Mouse (Mus musculus) thymus, adult 18-20 months (tissue): ENCODE measurements around the gene 1700017N19Rik.
"Not testable (repeated sequence)": the region's sequence is repeated elsewhere in the genome, so short reads cannot be mapped to it uniquely, and the experiment has no call there.

Experiments
- DNase-seq, 2 experiments: peaks; one replicate each; pipeline ENCODE4 v3.0.0; 2022; ENCODE audit warnings: mixed read lengths in 2 of 2

The 1700017N19Rik gene

DNA sequence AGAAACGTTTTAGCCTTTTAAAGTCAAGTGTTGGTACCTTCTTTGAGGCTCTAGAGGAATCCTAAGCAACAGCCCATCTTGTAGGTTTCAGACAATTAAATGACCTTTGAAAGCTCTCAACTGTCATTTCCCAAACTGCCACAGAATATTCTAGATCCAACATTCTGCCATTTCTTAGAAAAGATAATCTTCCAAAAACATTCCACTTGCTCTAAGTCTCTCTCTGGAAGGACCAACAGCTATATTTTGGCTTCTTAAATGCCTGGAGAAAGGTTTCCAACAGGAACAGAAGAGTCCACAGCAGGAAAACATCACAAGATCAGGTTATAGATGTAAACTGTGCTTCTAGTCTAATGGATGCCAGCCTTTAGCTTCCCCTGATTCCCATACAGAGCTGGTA lies at the start of gene 1700017N19Rik, which contains the start of gene 4930430F08Rik:
Gene 1700017N19Rik, plus strand, starts transcription at position 162 of the 400 bp plus-strand sequence.
Gene 4930430F08Rik, minus strand, starts transcription at position 101 of the 400 bp plus-strand sequence.
- no peak for DNase-seq

DNA sequence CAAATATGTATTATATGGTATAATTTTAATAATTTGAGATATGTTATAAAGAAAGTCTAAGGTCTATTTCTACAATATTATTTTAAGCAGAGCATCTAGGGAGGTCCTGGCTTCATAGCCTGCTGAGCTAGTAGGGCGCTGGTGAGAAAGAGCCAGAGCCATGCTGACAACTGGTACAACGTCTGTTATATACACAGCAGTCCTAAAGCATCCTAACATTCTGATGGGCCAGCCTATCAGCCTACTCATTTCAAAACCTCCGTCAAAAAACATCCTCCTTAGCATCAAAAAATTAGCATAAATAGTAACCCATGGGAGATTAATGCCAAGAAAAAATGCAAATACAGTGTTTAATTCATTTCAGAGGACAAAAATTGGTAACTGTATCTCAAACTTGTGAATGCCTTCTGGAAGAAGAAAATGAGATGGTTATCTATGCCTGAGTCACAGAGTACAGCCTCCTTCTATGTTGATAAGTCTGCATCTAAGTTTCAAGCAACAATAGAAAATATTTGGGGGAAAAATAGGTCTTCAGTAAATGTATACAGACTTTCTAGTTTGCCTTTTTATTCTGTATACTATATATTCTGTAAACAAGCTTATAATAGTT lies 33.6 kb upstream of the 1700017N19Rik start:
- no peak for DNase-seq

DNA sequence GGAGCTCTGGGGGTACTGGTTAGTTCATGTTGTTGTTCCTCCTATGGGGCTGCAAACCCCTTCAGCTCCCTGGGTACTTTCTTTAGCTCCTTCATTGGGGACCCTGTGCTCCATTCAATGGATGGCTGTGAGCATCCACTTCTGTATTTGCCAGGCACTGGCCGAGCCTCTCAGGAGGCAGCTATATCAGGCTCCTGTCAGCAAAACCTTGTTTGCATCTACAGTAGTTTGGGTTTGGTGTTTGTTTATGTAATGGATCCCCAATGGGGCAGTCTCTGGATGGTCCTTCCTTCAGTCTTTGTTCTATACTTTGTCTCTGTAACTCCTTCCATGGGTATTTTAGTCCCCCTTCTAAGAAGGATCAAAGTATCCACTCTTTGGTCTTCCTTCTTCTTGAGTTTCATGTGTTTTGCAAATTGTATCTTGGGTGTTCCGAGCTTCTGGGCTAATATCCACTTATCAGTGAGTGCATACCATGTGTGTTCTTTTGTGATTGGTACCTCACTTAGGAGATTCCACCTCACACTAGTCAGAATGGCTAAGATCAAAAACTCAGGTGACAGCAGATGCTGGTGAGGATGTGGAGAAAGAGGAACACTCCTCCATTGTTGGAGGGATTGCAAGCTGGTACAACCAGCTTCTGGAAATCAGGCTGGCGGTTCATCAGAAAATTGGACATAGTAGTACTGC lies 29.9 kb upstream of the 1700017N19Rik start:
- DNase-seq = not testable (repeated sequence)

DNA sequence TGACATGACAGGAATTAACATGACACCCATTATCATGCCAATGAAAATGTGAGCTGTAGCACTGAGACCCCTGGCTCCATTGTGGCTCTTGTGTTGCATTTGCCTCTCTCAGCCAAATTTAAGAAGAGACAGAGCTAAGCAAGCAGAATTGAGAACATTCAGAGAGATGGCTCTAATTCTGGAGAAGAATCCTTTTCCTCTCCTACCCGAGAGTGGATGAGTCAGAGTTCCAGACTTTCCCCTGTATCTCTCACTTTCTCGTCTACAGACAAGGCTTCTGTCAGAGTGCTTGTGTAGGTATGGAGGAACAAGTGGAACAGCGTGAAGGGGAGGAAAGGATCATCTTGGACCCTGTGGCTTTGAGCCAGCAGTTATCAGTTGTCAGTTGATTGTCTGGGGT lies 26.2 kb upstream of the 1700017N19Rik start:
- no peak for DNase-seq

DNA sequence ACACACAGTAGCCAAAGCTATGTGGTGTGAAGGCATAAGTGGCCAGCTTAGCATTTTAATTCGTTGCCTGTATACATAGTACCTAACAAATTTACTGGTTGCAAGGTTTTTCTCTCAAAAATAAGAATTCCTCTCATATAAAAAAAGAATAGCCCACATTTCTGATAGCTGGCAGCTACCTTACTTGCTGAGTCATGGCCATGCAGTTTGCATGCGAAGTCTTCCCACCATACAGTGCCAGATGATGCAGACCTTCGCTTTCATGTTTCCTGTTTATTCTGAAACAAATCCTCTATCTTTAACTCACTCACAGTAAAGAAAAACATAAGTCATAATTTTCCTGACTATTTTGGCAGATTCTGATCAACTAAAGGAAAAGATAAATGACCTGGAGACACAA lies 18.6 kb upstream of the 1700017N19Rik start:
- no peak for DNase-seq

DNA sequence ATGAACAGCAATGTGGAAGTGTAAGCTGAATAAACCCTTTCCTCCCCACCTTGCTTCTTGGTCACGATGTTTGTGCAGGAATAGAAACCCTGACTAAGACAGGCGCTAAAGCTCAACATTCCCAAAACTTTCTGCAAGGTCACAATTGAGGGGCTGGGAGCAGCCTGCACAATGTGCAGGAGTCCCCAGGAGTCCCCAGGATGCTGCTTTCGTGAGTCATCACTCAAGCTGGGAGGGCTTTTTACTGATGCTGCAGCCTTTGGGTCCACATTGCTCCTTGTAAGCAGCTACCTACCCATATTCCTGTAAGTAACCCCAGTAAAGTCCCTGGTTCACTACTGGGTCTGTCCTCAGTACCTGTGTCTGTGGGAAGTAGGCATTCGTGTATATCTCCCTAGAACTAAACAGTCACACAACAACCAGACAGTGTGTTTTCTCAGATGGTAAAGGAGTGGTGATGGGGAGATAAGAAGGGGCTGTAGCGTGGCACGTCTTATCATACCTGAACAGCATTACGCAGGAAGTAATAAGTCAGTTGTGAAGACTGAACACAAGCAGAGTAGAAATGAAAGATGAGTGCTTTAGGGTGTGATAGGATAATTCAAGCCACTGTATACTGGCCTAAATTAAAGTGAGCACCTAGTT lies 15.7 kb upstream of the 1700017N19Rik start:
- DNase-seq = no peak

DNA sequence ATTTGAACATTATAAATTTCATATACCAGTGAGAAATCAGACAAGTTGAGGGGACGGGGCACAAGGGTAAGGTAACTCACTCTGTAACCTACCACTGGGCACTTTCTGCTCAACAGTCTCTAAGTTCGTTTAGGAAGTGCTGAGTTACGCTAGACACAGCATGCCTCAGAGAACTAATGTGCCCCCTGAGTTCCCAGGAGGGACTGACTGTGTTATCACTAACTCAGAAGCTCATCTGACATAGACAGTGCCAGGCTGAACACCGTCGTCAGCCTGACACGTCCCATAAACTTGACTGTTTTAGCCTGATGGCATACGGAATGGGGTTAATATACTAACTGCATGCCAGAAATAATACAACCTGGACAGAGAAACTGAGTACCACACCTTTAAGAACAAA lies 15.0 kb upstream of the 1700017N19Rik start:
- no peak for DNase-seq

DNA sequence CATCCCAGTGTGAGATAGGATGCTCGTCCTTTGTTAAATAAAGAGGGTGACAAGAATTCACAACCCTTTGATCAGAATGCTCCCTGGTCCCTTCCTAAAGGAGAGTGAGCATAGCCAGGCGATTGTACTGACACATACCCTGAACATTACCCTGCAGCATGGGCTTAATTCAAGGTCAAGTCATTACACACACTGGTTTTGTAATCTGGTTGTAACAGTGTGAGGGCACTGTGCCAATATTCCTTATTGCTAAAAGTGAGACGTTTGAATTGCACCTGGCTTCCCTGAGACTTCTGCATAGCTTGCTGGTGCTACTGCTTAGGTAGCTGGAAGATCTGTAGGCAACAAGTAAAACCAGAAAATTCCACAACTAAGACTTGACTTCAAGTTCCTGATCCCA lies 6.1 kb upstream of the 1700017N19Rik start:
- no peak for DNase-seq

DNA sequence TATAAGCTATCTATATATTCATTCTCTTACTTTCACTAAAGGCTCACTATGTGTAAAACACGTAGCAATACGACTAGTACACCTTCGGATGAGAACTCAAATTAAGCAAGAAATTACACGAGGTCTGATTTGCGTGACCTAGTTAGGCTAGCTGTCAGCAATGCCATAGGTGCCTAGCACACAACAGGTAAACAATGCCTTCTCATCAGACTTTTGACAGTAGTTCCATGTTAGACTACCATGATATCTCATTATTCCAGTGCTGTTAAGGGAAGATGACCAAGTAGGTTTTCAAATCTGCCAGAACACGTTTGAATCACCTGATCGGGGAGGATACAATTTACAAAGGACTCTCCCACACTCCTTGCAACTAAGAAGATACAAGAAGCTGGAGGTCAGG lies 1.8 kb upstream of the 1700017N19Rik start:
- no peak for DNase-seq

DNA sequence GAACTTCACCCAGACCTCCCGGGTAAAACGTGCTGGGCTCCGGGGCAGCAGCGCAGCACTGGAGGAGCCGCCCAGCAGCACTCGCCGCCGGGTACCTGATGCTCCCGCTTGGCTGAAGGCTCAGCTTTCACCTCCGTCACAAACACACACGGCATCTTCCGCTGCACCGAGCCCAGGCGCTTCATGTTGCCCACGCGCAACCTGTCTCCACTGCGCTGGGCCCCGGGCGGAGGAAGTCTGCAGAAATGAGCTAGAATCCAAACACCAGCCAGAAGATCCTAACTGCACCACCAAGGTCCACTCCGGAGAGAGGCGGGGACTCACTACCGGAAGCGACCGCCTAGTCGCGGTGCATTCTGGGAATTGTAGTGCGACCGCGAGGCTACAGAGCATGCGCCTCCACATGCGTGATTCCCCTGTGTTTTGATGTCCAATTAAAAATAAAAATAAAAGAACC lies 1.3 kb upstream of the 1700017N19Rik start:
- DNase-seq = peak; percentile 65 to 73

DNA sequence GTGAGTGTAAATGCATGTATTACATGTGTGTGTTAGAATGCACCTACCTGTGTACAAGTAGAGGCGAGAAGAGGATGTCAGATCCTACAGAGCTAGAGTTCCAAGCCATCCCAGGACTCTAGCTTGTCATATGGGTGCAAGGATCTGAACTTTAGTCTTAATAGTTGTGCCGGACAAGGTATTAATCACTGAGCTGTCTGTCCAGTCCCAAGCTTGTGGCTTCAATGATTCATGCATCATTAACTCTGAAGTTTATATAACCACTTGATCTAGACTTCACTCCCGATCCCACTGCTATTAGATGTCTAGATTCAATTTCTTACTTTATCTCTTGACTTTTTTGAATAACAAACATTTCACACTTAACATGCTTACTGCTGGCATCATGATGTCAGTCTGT lies 8.1 kb downstream of the 1700017N19Rik start:
- no peak for DNase-seq

DNA sequence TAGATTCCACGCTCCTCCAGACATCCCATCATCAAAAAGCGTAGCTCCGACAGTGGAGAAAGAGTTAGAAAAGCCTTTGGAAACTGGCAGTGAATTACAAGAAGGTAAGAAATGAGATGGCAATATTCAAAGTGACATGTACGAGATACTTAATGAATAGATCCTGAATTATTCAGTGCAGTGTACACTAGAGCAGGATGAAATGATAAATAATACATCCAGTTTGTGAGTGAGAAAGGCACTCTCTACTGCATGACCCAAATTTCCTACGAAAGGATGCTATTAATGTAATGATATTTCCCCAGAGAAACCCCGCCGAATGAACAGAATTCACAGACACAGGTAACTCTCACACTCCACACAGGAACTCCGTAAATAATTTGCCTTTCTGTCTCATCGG lies 13.2 kb downstream of the 1700017N19Rik start:
- DNase-seq = no peak

DNA sequence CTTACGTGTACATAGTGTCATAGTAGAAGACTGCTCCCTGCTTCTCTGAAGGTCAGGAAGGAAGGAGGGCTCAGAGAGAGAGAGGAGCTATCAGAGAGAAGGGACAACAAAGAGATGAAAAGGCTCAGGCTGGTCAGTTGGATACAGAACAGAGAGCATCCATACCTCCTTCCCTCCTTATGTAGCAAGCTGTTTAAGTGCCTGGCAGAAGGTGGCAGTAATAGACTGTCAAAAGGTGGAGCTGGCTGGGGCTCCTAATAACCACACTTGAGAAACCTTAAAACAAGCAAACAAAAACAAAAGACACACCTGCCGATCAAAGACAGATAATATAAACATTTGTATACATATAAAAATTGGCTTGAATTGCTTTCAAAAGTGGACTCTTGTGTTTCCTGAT lies 14.0 kb downstream of the 1700017N19Rik start:
- DNase-seq = no peak

DNA sequence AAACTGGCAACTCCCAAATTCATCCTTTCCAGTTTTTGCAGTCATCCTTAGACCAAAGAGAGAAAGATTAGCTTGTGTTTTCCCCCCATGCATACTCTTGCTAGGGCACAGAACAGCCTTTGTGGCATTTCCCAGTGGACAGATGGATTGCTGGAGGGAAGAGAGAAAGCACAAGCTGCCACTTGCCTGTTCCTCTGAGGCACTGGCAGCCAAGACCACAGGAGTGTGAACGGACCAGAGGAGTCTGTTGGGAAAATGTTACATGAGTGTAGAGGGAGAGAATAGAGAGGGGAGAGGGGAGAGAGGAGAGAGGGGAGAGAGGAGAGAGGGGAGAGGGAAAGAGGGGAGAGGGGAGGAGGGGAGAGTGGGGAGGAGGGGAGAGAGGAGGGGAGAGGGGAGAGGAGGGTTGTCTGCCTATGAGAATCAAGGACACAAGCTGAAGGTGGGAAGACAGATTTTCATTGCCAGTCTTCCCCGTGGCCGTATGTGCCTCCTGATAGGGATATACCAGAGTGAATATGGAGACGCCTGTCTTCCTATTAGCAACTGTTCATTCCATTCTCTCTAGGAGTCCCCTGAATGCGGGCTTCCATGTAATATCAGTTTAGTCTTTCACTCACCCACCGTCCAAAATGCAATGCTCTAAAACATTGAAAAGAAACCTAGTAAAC lies 27.1 kb downstream of the 1700017N19Rik start:
- DNase-seq = no peak

DNA sequence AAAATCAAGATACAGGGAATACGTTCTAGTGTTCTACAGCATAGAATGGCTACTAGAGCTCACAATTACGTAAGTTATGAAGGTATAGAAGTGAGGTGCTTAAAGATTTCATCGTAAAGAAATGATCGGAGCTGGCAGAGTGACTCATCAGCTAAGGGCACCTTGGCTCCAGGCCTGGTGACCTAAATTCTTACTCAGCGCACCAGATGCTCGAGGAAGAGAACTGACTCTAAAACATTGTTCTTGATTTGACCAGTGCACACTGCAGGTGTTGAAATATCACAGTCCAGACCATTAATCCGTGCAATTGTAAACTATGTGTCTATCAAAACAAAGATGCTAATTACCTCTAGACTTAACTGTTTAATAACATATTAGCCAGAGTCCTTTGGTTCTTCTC lies 29.2 kb downstream of the 1700017N19Rik start:
- DNase-seq = no peak

DNA sequence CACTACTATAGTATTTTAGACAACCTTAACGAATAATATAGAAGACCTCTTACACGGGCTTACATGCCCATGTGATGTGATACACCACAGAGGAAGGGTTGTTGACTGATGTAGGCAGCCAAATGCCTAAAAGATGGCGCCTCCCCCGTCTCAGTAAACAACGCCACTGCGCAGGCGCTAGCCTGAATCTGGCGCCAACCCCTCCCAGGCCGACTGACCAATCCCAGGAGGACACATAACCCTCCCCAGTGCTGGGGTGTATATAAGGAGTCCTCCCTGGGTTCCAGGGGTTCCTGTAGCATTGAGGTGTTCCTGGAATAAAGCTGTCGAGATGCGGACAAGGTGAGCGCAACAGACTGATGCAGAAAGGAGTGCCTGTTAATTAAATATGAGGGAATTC lies 29.8 kb downstream of the 1700017N19Rik start:
- DNase-seq = no peak

DNA sequence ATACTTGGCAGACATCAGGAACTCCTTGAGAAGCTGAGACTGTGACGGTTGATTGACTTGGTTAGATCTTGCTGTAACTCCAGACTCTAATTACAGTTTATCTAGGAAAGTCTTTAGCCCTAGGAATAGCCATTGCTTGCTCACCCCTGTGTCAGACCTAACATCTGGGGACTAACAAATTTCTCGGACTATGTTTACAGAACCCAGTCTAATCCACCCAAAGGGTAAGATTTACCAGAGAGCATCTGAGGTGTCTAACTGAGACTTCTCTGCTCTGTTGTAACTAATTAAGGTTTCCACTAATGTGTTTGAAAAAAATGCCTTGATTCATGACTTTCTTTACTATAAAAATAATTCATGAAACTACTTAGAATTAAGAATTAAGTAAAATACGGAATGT lies 32.2 kb downstream of the 1700017N19Rik start:
- DNase-seq = no peak

DNA sequence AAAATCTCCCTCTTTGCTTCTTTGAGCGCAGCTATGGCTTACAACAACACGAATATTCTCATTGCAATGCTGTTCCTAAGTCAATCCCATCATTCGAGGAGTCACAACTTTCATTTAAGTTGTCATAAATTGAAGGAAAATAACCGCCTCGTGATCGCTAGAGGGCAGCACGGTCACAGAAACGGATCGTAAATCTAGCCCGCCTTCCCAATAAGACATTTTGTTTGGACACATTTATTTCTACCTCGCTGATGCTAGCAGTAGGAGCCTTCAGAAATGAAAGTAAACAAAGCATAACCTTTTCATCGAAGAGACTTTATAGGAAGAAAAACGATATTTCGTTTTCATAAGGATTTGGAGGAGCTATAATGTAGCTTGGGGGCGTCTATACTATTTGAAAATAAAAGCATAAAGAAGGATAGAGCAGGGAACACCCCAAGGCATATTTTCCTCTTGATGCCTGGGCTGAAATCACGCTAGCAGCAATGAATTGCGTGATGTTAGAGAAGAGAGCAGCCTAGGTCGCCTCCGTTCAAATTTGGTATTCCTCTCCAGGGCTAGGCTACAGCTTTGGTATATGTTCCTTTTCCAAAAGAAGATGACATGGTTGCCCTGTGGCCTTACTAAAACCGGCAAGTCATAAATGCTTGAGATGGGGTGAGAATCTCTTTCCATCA lies 39.6 kb downstream of the 1700017N19Rik start:
- no peak for DNase-seq

DNA sequence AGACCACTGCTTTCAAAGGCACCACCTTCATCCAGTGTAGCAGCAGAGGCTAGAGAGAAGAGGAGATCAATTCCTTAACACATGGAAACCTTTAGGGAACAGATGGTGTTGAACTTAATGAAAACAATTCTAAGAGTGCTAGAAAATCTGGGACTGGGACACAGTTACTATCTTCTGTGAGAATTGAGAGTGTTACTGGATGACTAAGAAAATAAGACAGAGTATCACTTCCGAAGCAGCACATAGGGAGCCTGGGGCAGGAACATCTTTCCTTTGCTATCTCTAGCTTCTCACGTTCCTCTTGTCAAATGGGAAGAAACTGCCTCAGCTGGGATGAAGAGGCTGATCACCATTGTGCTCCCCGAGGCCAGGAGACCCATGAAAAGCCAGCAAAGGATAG lies 52.6 kb downstream of the 1700017N19Rik start:
- DNase-seq = no peak

DNA sequence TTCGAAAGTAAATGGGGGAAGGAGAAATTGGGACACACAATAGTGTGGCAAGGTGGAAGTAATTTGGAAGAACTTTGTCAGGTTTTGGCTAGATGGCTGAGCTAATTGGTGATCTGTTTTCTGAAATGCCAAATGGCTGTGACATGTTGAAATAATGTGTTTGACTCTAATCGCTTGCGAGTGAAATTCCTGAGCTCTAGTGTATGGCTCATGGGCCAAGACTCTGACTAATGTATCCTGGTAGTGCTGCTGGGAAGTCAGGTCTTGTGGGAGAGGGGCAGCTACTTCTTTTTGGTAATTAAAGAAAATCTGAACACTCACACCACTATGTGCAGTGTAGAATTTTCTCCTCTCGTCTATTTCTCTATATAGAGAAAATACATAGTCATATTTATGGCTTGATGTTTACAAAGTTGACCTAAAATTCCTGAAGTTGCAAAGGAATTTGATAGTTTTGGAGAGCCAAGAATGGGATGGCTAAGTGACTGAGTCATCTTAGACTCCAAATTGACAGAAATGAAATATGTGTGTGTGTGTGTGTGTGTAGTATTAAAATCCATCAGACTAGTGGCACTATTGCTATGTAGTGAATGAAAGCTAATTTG lies 55.1 kb downstream of the 1700017N19Rik start:
- DNase-seq = no peak

DNA sequence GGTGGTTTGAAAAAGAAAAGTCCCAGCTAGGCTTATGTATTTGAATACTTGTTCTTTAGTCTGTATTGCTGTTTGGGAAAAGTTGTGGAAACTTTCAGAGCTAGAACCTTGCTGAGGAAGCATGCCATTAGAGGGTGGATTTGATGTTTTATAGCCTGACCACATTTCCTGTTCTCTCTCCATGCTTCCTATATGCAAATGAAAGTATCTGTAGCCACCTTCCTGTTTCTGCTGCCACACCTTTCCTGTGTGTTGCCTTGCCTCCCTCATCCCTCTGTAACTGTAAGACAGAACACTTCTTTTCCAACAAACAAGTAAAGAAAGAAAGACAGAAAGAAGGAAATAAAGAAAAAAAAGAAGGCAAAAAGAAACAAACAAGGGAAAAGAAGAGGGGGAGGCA lies 63.9 kb downstream of the 1700017N19Rik start:
- DNase-seq = no peak

DNA sequence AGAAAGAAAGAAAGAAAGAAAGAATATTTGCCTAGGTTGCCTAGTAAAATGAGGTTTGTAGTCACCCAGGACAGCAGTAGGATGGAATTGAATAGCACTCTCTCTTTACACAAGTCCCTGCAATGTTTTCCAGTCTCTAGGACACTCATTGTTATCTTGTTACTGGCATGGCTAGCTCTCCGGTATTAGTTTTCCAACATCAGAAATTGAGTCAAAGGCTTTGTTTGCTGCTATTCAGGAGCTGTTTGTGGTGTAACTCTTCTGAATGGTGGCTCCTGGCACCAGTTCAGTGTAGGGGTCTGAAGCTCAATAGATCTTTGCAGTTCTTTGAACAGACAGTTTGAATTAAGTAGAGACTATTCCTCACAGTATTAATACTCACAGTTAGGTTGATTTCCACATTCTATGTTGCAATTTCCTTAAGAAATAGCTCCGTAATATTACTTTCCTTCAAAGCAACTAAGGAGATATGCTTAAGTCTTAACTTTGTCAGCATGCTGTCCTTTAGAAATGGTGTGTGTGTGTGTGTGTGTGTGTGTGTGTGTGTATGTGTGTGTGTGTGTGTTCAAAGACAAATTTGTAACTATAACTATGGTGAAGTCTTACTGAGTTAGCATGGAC lies 71.8 kb downstream of the 1700017N19Rik start:
- DNase-seq = no peak
